16 mouse cellular contexts compared by ENCODE assay signal in genomic region chr5:148181308-148181630, GRCm38 (mm10).
DNase-seq lines count a peak whose midpoint lies in the region; ATAC-seq lines count a peak whose summit lies in the region.
"Had no signal": no experiment of that assay in that cellular context is flagged by ENCODE, and none has a peak within 500 bp of the region (broad histone marks: within the 10 kb centered on the region; RNA-seq: fewer than 3 reads in every experiment).

No protein-coding gene starts in this region.

- no peak overlapping the region for H3K9ac ChIP-seq in kidney, embryonic 14.5 days (ENCODE audit: low read depth, low read length)
- H3K9ac ChIP-seq in neural tube, embryonic 11.5 days (ENCODE audit: low read length) = 0 out of 2 replicates have a peak overlapping the region, but pooled peaks have one; percentile 0
- H3K9ac ChIP-seq in midbrain, embryonic 11.5 days (ENCODE audit: low read length) = no peak overlapping the region
- H3K9ac ChIP-seq: embryonic facial prominence, embryonic 12.5 days; heart, embryonic 12.5 days; lung, embryonic 14.5 days had no signal

- H3K4me2 ChIP-seq in kidney, embryonic 14.5 days (replicated peaks; ENCODE audit: low read depth, low read length) = no peak overlapping the region
- no peak overlapping the region for H3K4me2 ChIP-seq in neural tube, embryonic 11.5 days (ENCODE audit: low read depth)
- H3K4me2 ChIP-seq in midbrain, embryonic 11.5 days = no peak overlapping the region
- H3K4me2 ChIP-seq: embryonic facial prominence, embryonic 12.5 days; lung, embryonic 14.5 days had no signal

- H3K27me3 ChIP-seq in kidney, embryonic 14.5 days (ENCODE audit: control insufficient read depth, insufficient read depth, low read length) = no peaks in the 10 kb centered on the region
- no peaks in the 10 kb centered on the region for H3K27me3 ChIP-seq in neural tube, embryonic 11.5 days (ENCODE audit: control insufficient read depth, insufficient read depth, low read length)
- no peaks in the 10 kb centered on the region for H3K27me3 ChIP-seq in midbrain, embryonic 11.5 days (ENCODE audit: control insufficient read depth, insufficient read depth, low read length)
- H3K27me3 ChIP-seq: embryonic facial prominence, embryonic 12.5 days; heart, embryonic 12.5 days; megakaryocyte, embryonic 14.5 days had no signal

- no peak overlapping the region for H3K4me3 ChIP-seq in kidney, embryonic 14.5 days (ENCODE audit: low read length)
- H3K4me3 ChIP-seq in neural tube, embryonic 11.5 days (ENCODE audit: low read depth, low read length) = no peak overlapping the region
- H3K4me3 ChIP-seq in midbrain, embryonic 11.5 days (ENCODE audit: low read depth, low read length) = no peak overlapping the region
- H3K4me3 ChIP-seq: embryonic facial prominence, embryonic 12.5 days; heart, embryonic 12.5 days; megakaryocyte, embryonic 14.5 days had no signal

- DNase-seq in kidney, adult 18-20 months = no peak
- DNase-seq in neural tube, embryonic 11.5 days (ENCODE audit: low spot score) = no peak
- no peak for DNase-seq in neural tube, embryonic 10.5 days (ENCODE audit: extremely low spot score, low spot score)
- DNase-seq in midbrain, embryonic 11.5 days (ENCODE audit: low spot score, missing footprints) = no peak
- no peak for DNase-seq in thymus, postnatal 14 days
- no peak for DNase-seq in cerebellum, adult 9-11 months
- DNase-seq: adrenal gland, postnatal 36 days; layer of hippocampus, adult 9-11 months; liver; thymus, adult 18-20 months had no signal

- H3K36me3 ChIP-seq in kidney, embryonic 14.5 days (ENCODE audit: control insufficient read depth, insufficient read depth, low read length) = no peaks in the 10 kb centered on the region
- no peaks in the 10 kb centered on the region for H3K36me3 ChIP-seq in neural tube, embryonic 11.5 days (ENCODE audit: control insufficient read depth, insufficient read depth, low read length)
- no peaks in the 10 kb centered on the region for H3K36me3 ChIP-seq in midbrain, embryonic 11.5 days (ENCODE audit: control insufficient read depth, insufficient read depth, low read length)
- H3K36me3 ChIP-seq: embryonic facial prominence, embryonic 12.5 days; heart, embryonic 12.5 days had no signal

- no peaks in the 10 kb centered on the region for H3K4me1 ChIP-seq in kidney, embryonic 14.5 days (ENCODE audit: control insufficient read depth, insufficient read depth, low read length)
- H3K4me1 ChIP-seq in neural tube, embryonic 11.5 days (ENCODE audit: control insufficient read depth, insufficient read depth, low read length) = no peaks in the 10 kb centered on the region
- H3K4me1 ChIP-seq in midbrain, embryonic 11.5 days (ENCODE audit: control insufficient read depth, insufficient read depth, low read length) = 0 out of 2 replicates have a peak, but pooled peaks cover 2% of the 10 kb centered on the region
- H3K4me1 ChIP-seq: embryonic facial prominence, embryonic 12.5 days; megakaryocyte, embryonic 14.5 days had no signal

- ATAC-seq in kidney, embryonic 14.5 days (ENCODE audit: low FRiP score, low TSS enrichment) = peak; percentile 69; the same call in 1 of the 2 replicates
- no peak for ATAC-seq in neural tube, embryonic 11.5 days (ENCODE audit: insufficient read depth, low FRiP score, low TSS enrichment)
- ATAC-seq in midbrain, embryonic 11.5 days (ENCODE audit: low FRiP score) = no peak; the same call in 1 of the 2 replicates
- ATAC-seq: inflammation-experienced regulatory T-cells, adult 6 months had no signal

- H3K27ac ChIP-seq in kidney, embryonic 14.5 days (ENCODE audit: low read depth, low read length) = no peak overlapping the region
- no peak overlapping the region for H3K27ac ChIP-seq in neural tube, embryonic 11.5 days (ENCODE audit: low read depth, low read length)
- H3K27ac ChIP-seq in midbrain, embryonic 11.5 days (ENCODE audit: low read depth, low read length) = peak overlapping the region; percentile 30; the same call in 1 of the 2 replicates
- H3K27ac ChIP-seq: embryonic facial prominence, embryonic 12.5 days had no signal

- 18% methylated on average over 4 of the region's 4 CpGs for WGBS in kidney, embryonic 14.5 days
- 38% methylated on average over 4 of the region's 4 CpGs for WGBS in neural tube, embryonic 11.5 days
- 49% methylated on average over 4 of the region's 4 CpGs for WGBS in midbrain, embryonic 11.5 days

- H3K9me3 ChIP-seq in kidney, embryonic 14.5 days (ENCODE audit: control insufficient read depth, low read length) = peaks cover 8% of the 10 kb centered on the region
- H3K9me3 ChIP-seq in neural tube, embryonic 11.5 days (ENCODE audit: control insufficient read depth, low read length) = no peaks in the 10 kb centered on the region; the same call in 1 of the 2 replicates
- H3K9me3 ChIP-seq in midbrain, embryonic 11.5 days (ENCODE audit: control insufficient read depth, low read length) = peaks cover 9% of the 10 kb centered on the region; the same call in 1 of the 2 replicates
